In genomic region chr1:64616076-64616475, GRCm38 (mm10) we compare ENCODE assay signal across 10 mouse cellular contexts. TPM values are rescaled to one million over a fixed set of nuclear protein-coding genes. Genes with fewer than 3 reads are reported as not detected.
DNase-seq lines count a peak whose midpoint lies in the region; ATAC-seq and TF ChIP-seq lines count a peak whose summit lies in the region.
"Had no signal": no experiment of that assay in that cellular context is flagged by ENCODE, and none has a peak within 500 bp of the region (broad histone marks: within the 10 kb centered on the region; RNA-seq: fewer than 3 reads in every experiment).

No protein-coding gene starts in this region.

- H3K36me3 ChIP-seq in lung, postnatal 0 days (ENCODE audit: insufficient read depth, low read length) = 0 out of 2 replicates have a peak, but pooled peaks cover 3% of the 10 kb centered on the region
- no peaks in the 10 kb centered on the region; the same call in 1 of the 2 replicates for H3K36me3 ChIP-seq in forebrain, embryonic 11.5 days (ENCODE audit: control insufficient read depth, insufficient read depth, low read length)
- peaks cover 27% of the 10 kb centered on the region for H3K36me3 ChIP-seq in limb, embryonic 12.5 days
- no peaks in the 10 kb centered on the region; the same call in 1 of the 2 replicates for H3K36me3 ChIP-seq in stomach, embryonic 14.5 days (ENCODE audit: control insufficient read depth, insufficient read depth, low read length)

- H3K9ac ChIP-seq in lung, postnatal 0 days (replicated peaks; ENCODE audit: low read depth) = no peak overlapping the region
- H3K9ac ChIP-seq in forebrain, embryonic 11.5 days (ENCODE audit: low read length) = peak overlapping the region; percentile 97; the same call in 1 of the 2 replicates
- peak overlapping the region; percentile 87 for H3K9ac ChIP-seq in limb, embryonic 12.5 days (replicated peaks)
- no peak overlapping the region for H3K9ac ChIP-seq in stomach, embryonic 14.5 days (replicated peaks; ENCODE audit: low read depth, low read length)

- TF ChIP-seq EP300 in lung, postnatal 0 days (IDR thresholded peaks at IDR 0.05) = no peak

- no peak for DNase-seq in lung, postnatal 0 days (ENCODE audit: low spot score)
- no peak for DNase-seq in lung, postnatal 4 days
- DNase-seq in forebrain, embryonic 11.5 days (ENCODE audit: low spot score) = no peak
- no peak for DNase-seq in c-Kit-positive CD71-positive TER-119-positive erythroid progenitor cells, embryonic 14.5 days (ENCODE audit: low spot score)
- no peak for DNase-seq in left cerebral cortex, adult 9 months (ENCODE audit: low spot score in 2 of 2)
- DNase-seq: cerebellum, adult 18-20 months; lung, adult 2 months had no signal

- peaks cover 5% of the 10 kb centered on the region; the same call in 1 of the 2 replicates for H3K4me1 ChIP-seq in lung, postnatal 0 days (ENCODE audit: insufficient read depth, low read depth, low read length)
- peaks cover 4% of the 10 kb centered on the region; the same call in 1 of the 2 replicates for H3K4me1 ChIP-seq in forebrain, embryonic 11.5 days (replicated peaks; ENCODE audit: control insufficient read depth, insufficient read depth, low read length)
- peaks cover 26% of the 10 kb centered on the region for H3K4me1 ChIP-seq in limb, embryonic 12.5 days (replicated peaks)
- peaks cover 4% of the 10 kb centered on the region; the same call in 1 of the 2 replicates for H3K4me1 ChIP-seq in stomach, embryonic 14.5 days (ENCODE audit: control insufficient read depth, insufficient read depth, low read length)

- ATAC-seq in lung, postnatal 0 days = no peak
- no peak for ATAC-seq in forebrain, embryonic 11.5 days (replicated peaks; ENCODE audit: low FRiP score)
- no peak for ATAC-seq in limb, embryonic 12.5 days (ENCODE audit: insufficient number of reproducible peaks, insufficient read depth, low FRiP score, low TSS enrichment, low read depth)
- ATAC-seq in stomach, embryonic 14.5 days (ENCODE audit: insufficient number of reproducible peaks, insufficient read depth, low FRiP score, low read depth) = no peak
- ATAC-seq in megakaryocyte progenitor cell, adult 5-6 weeks (replicated peaks; ENCODE audit: poor library complexity) = no peak

- H3K4me2 ChIP-seq in lung, postnatal 0 days (replicated peaks; ENCODE audit: low read depth, low read length) = peak overlapping the region; percentile 81
- H3K4me2 ChIP-seq in forebrain, embryonic 11.5 days (ENCODE audit: low read depth, low read length, severe bottlenecking) = peak overlapping the region; percentile 81
- H3K4me2 ChIP-seq in limb, embryonic 12.5 days = peak overlapping the region; percentile 73
- peak overlapping the region; percentile 67 for H3K4me2 ChIP-seq in stomach, embryonic 14.5 days (replicated peaks; ENCODE audit: low read depth, low read length)

- H3K4me3 ChIP-seq in lung, postnatal 0 days (ENCODE audit: low read depth, low read length) = no peak overlapping the region; the same call in 1 of the 2 replicates
- peak overlapping the region; percentile 70; the same call in 1 of the 2 replicates for H3K4me3 ChIP-seq in forebrain, embryonic 11.5 days (ENCODE audit: low read depth, low read length)
- H3K4me3 ChIP-seq in limb, embryonic 12.5 days (replicated peaks) = peak overlapping the region; percentile 74
- H3K4me3 ChIP-seq in stomach, embryonic 14.5 days (ENCODE audit: low read depth, low read length) = peak overlapping the region; percentile 75

- 59% methylated on average over 6 of the region's 6 CpGs for WGBS in lung, postnatal 0 days
- WGBS in forebrain, embryonic 11.5 days = 68% methylated on average over 6 of the region's 6 CpGs
- WGBS in limb, embryonic 12.5 days = 72% methylated on average over 6 of the region's 6 CpGs
- 66% methylated on average over 6 of the region's 6 CpGs for WGBS in stomach, embryonic 14.5 days

- TF ChIP-seq CTCF in lung, postnatal 0 days (IDR thresholded peaks at IDR 0.05) = no peak

- no peaks in the 10 kb centered on the region for H3K27me3 ChIP-seq in lung, postnatal 0 days (replicated peaks; ENCODE audit: insufficient read depth, low read length)
- H3K27me3 ChIP-seq in forebrain, embryonic 11.5 days (ENCODE audit: control insufficient read depth, insufficient read depth, low read length) = no peaks in the 10 kb centered on the region
- H3K27me3 ChIP-seq in limb, embryonic 12.5 days = no peaks in the 10 kb centered on the region
- H3K27me3 ChIP-seq in stomach, embryonic 14.5 days (ENCODE audit: control insufficient read depth, insufficient read depth, low read length) = no peaks in the 10 kb centered on the region

- no peaks in the 10 kb centered on the region for H3K9me3 ChIP-seq in lung, postnatal 0 days (ENCODE audit: low read length)
- H3K9me3 ChIP-seq in forebrain, embryonic 11.5 days (ENCODE audit: control insufficient read depth, low read length) = no peaks in the 10 kb centered on the region
- no peaks in the 10 kb centered on the region for H3K9me3 ChIP-seq in limb, embryonic 12.5 days
- H3K9me3 ChIP-seq in stomach, embryonic 14.5 days (ENCODE audit: control insufficient read depth, low read depth, low read length) = no peaks in the 10 kb centered on the region

- no peak overlapping the region for H3K27ac ChIP-seq in lung, postnatal 0 days (ENCODE audit: low read length)
- H3K27ac ChIP-seq in forebrain, embryonic 11.5 days (ENCODE audit: low read depth, low read length) = no peak overlapping the region
- peak overlapping the region; percentile 98; the same call in 1 of the 2 replicates for H3K27ac ChIP-seq in limb, embryonic 12.5 days
- no peak overlapping the region for H3K27ac ChIP-seq in stomach, embryonic 14.5 days (ENCODE audit: low read length)

RNA-seq across cellular contexts. Expression of gene Mettl21a, which starts 1.0 kb away (rescaled TPM):
- 11.6 and 13.0 TPM in 2 replicates for polyA plus RNA-seq in lung, postnatal 0 days (2015; fragmentation: Nextera tagmentation; extraction: Ambion mirVana)
- polyA plus RNA-seq in forebrain, embryonic 11.5 days (2014; fragmentation: Nextera tagmentation; extraction: Ambion mirVana) = 20.8 and 22.8 TPM in 2 replicates
- 20.5 and 22.5 TPM in 2 replicates for polyA plus RNA-seq in limb, embryonic 12.5 days (2016; fragmentation: Nextera tagmentation; extraction: Ambion mirVana)
- polyA plus RNA-seq in stomach, embryonic 14.5 days (2014; fragmentation: Nextera tagmentation; extraction: Ambion mirVana) = 21.3 and 24.5 TPM in 2 replicates
- total RNA-seq in megakaryocyte progenitor cell, adult 5-6 weeks (2015) = 8.1 and 8.9 TPM in 2 replicates
- total RNA-seq in megakaryocyte progenitor cell, adult 5-6 weeks (2017) = 9.8 and 10.4 TPM in 2 replicates

Comparison
In these comparisons a context has a peak if more than half of its experiments do, and no peak if none do; other contexts are left out.
1. H3K9ac ChIP-seq: peak in forebrain, embryonic 11.5 days (single experiment) and limb, embryonic 12.5 days (single experiment); none in lung, postnatal 0 days (single experiment) and stomach, embryonic 14.5 days (single experiment).
2. Peak in every context shown above with its lines, with median percentiles within 50 percentile points of each other: H3K4me2 ChIP-seq.